In genomic region chr9:101739322-101739721, GRCm38 (mm10) we compare ENCODE assay signal across 19 mouse cellular contexts.
DNase-seq lines count a peak whose midpoint lies in the region; TF ChIP-seq lines count a peak whose summit lies in the region.
"Had no signal": no experiment of that assay in that cellular context is flagged by ENCODE, and none has a peak within 500 bp of the region (broad histone marks: within the 10 kb centered on the region; RNA-seq: fewer than 3 reads in every experiment).

No protein-coding gene starts in this region.

- TF ChIP-seq CTCF in layer of hippocampus, adult 2 months (conservative IDR thresholded peaks at IDR 0.05): peak; percentile 22; the same call in 1 of the 2 replicates

- intact Hi-C loops in gastrocnemius, postnatal 36 days (cut with DNase I): no loop called here

- H3K27ac ChIP-seq in layer of hippocampus, adult 2 months: no peak overlapping the region
- H3K27ac ChIP-seq: forebrain, embryonic 13.5 days; limb, embryonic 13.5 days; liver, embryonic 13.5 days; midbrain, embryonic 12.5 days; neural tube, embryonic 13.5 days had no signal

- H3K4me3 ChIP-seq in layer of hippocampus, adult 2 months: no peak overlapping the region
- H3K4me3 ChIP-seq: erythroblast, embryonic 14.5 days; forebrain, embryonic 13.5 days; limb, embryonic 13.5 days; liver, embryonic 13.5 days; midbrain, embryonic 12.5 days; neural tube, embryonic 13.5 days had no signal

- peak; percentile 13 for DNase-seq in embryo, embryonic 11 days
- no peak for DNase-seq in embryo, embryonic 10.5 days (ENCODE audit: low spot score)
- peak; percentile 35 to 54 for DNase-seq in layer of hippocampus, adult 2 months (ENCODE audit: low spot score in 2 of 2)
- no peak for DNase-seq in layer of hippocampus, adult 9-10 months (ENCODE audit: low spot score)
- peak; percentile 5 for DNase-seq in right cerebral cortex, adult 18-20 months
- DNase-seq in right cerebral cortex, postnatal 10 days (ENCODE audit: low spot score in 2 of 2): no peak
- DNase-seq in lung, postnatal 36 days: peak; percentile 2
- DNase-seq in gastrocnemius, postnatal 36 days: no peak
- DNase-seq: adrenal gland, postnatal 10 days; cerebellum, adult 9-11 months; heart, postnatal 10 days; kidney, adult 9 months; liver, embryonic 13.5 days; thymus, adult 18-20 months had no signal

Comparison
In these comparisons a context has a peak if more than half of its experiments do, and no peak if none do; other contexts are left out.
1. DNase-seq: peak in embryo, embryonic 11 days (single experiment), layer of hippocampus, adult 2 months (2 of 2), right cerebral cortex, adult 18-20 months (single experiment) and lung, postnatal 36 days (single experiment); none in embryo, embryonic 10.5 days (single experiment), layer of hippocampus, adult 9-10 months (single experiment), right cerebral cortex, postnatal 10 days (0 of 2) and gastrocnemius, postnatal 36 days (0 of 2).